Mouse (Mus musculus): Measurements from ENCODE around the gene Ier5. TPM values are rescaled to one million over a fixed set of nuclear protein-coding genes. Genes with fewer than 3 reads are reported as not detected.

The Ier5 gene
- polyA plus RNA-seq, 1 experiment = not detected

DNA sequence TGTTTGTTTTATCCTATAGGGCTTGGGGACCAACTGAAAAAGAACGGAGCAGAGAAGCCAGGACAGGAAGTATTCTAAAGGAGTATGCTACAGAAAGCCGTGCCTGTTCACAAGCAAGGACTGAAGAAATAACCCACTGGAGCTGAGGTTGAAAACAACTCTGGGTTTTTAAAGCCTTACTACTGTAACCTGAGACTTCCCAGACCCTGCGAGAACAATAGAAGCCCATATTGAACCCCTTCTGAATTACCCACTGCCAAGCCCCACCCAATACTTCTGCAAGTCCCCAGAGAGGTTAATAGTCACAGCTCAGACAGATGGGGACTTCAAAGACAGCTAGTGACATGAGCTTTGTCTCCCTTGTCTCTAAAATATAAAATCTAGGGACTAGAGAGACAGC, 44.4 kb downstream of the Ier5 start:
- TF ChIP-seq POLR2A (IDR thresholded peaks at IDR 0.05; ENCODE audit: insufficient read depth, low read depth, low read length) (no peak), CTCF (IDR thresholded peaks at IDR 0.05; ENCODE audit: insufficient read depth, low read depth, low read length) (no peak)
- Histone ChIP-seq H3K4me1 (ENCODE audit: control insufficient read depth, insufficient read depth, low read length) (peaks cover 40% of the 10 kb centered on the region), H3K27ac (ENCODE audit: insufficient read depth, low read depth, low read length) (no peak overlapping the region), H3K4me3 (ENCODE audit: insufficient read depth, low read depth, low read length) (no peak overlapping the region)
- WGBS = 59% methylated on average over 3 of the region's 3 CpGs

DNA sequence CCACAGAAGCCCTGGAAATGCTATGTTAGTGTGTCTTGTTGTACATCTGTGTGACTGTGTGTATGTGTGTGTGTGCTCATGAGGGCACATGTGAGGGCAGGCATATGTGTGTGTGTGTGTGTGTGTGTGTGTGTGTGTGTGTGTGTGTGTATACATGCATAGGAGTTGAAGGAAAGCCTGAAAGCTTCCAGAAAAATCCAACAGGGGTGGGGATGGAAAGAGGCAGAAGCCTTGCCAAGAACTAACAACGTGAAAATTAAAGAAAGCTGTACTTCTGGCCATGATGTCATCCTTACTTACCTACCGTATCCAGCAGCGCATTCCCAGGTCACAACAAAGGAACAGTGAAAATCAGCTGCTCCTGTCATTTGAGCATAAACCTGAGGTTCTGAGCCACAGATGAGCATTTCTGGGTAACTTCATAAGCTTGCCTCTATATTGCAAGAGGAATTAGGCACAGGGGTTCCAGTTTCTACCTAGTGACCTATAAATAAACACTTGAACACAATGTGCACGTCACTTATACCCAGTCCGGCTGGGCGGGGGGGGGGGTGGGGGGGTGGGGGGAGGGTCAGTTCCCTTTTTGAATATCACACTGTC, 45.0 kb downstream of the Ier5 start:
- H3K27ac ChIP-seq (ENCODE audit: insufficient read depth, low read depth, low read length) = no peak overlapping the region
- TF ChIP-seq POLR2A (IDR thresholded peaks at IDR 0.05; ENCODE audit: insufficient read depth, low read depth, low read length) = no peak
- TF ChIP-seq CTCF (IDR thresholded peaks at IDR 0.05; ENCODE audit: insufficient read depth, low read depth, low read length) = no peak
- no peak overlapping the region for H3K4me3 ChIP-seq (ENCODE audit: insufficient read depth, low read depth, low read length)
- 38% methylated on average over 6 of the region's 6 CpGs for WGBS
- H3K4me1 ChIP-seq (ENCODE audit: control insufficient read depth, insufficient read depth, low read length) = peaks cover 36% of the 10 kb centered on the region

- no peak overlapping the region for H3K4me3 ChIP-seq (ENCODE audit: insufficient read depth, low read depth, low read length)
- TF ChIP-seq CTCF (IDR thresholded peaks at IDR 0.05; ENCODE audit: insufficient read depth, low read depth, low read length) = no peak
- no peak for TF ChIP-seq POLR2A (IDR thresholded peaks at IDR 0.05; ENCODE audit: insufficient read depth, low read depth, low read length)
- 85% methylated on average over 1 of the region's 1 CpGs for WGBS
- H3K4me1 ChIP-seq (ENCODE audit: control insufficient read depth, insufficient read depth, low read length) = peaks cover 30% of the 10 kb centered on the region
- H3K27ac ChIP-seq (ENCODE audit: insufficient read depth, low read depth, low read length) = peak overlapping the region; percentile 27
Observed at GRCm38 (mm10) chr1:155053296-155053695, 46.1 kb downstream of the Ier5 start.

DNA sequence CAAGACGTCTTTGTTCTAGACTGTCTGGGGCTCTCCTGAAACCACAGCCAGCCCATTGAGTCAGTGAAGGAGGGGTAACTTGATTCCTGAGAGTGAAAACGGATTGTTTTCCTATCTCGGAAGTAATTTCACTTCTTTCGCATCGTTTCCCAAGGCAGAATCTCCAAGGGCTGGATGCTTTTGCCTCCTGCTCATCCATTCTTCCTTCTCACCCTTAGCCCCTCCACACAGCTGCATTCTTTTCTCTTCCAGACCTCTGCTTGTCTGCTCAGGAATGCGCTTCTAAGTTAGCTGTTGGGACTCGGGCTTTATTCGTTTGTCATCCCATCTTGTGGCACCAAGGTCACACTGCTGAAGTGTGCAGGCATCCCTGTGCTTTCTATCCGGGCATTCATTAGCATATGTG, 46.7 kb downstream of the Ier5 start:
- Histone ChIP-seq H3K4me3 (ENCODE audit: insufficient read depth, low read depth, low read length) (no peak overlapping the region), H3K4me1 (ENCODE audit: control insufficient read depth, insufficient read depth, low read length) (peaks cover 30% of the 10 kb centered on the region), H3K27ac (ENCODE audit: insufficient read depth, low read depth, low read length) (peak overlapping the region; percentile 27)
- TF ChIP-seq POLR2A (IDR thresholded peaks at IDR 0.05; ENCODE audit: insufficient read depth, low read depth, low read length) = no peak
- no peak for TF ChIP-seq CTCF (IDR thresholded peaks at IDR 0.05; ENCODE audit: insufficient read depth, low read depth, low read length)
- WGBS = 23% methylated on average over 9 of the region's 9 CpGs

DNA sequence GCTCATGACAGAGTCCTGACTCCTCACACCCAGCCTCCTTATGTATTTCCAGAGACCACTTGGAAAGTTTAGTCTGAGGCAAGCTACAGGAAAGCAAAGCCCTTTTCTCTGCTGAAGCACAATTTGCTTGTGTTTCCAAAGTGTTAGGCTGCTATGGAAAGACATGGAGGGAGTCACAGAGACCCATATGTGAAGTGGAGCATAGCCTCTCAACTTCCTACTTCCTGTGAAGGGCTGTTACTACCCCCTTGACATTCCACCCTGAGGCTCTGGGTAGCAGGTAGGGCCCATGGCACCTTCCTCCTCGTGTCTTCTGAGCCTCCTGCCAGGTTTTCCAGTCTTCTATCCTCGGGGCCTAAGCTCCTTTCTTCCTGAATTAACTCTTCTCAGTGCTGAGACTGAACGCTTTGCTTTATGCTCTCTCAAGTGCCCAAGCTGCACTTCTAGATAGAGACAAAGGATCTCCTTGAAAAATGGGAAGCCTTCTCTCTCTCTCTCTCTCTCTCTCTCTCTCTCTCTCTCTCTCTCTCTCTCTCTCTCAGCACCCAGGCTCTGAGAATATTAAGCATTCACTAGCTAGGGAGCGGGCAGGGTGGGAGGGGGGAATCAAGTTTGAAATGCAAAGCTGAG, 47.2 kb downstream of the Ier5 start:
- TF ChIP-seq CTCF (IDR thresholded peaks at IDR 0.05; ENCODE audit: insufficient read depth, low read depth, low read length) (no peak), POLR2A (IDR thresholded peaks at IDR 0.05; ENCODE audit: insufficient read depth, low read depth, low read length) (no peak)
- 25% methylated on average over 4 of the region's 4 CpGs for WGBS
- Histone ChIP-seq H3K27ac (ENCODE audit: insufficient read depth, low read depth, low read length) (peak overlapping the region; percentile 79), H3K4me3 (ENCODE audit: insufficient read depth, low read depth, low read length) (no peak overlapping the region), H3K4me1 (ENCODE audit: control insufficient read depth, insufficient read depth, low read length) (peaks cover 30% of the 10 kb centered on the region)

DNA sequence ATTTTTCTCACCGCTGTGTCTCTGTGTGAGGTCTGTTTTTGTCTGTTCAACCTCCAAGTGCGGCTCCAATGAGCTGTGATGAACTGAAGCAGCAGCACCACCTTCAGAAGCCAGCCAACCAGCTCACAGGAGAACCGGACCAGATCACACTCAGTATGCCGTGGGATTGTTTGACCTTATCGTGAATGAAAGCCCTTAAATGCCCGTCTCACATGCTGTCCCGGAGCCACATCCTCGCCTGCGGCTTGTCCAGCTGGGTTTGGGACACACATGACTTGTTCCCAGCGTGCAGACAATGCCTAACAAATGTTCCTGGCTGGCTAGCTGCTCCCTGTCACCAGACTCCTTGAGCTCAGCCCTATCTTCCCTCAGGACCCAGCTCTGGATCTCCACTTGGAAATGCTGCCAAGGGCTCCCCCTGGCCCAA, 47.7 kb downstream of the Ier5 start:
- H3K27ac ChIP-seq (ENCODE audit: insufficient read depth, low read depth, low read length) = peak overlapping the region; percentile 79
- TF ChIP-seq CTCF (IDR thresholded peaks at IDR 0.05; ENCODE audit: insufficient read depth, low read depth, low read length) (no peak), POLR2A (IDR thresholded peaks at IDR 0.05; ENCODE audit: insufficient read depth, low read depth, low read length) (no peak)
- 17% methylated on average over 10 of the region's 10 CpGs for WGBS
- H3K4me1 ChIP-seq (ENCODE audit: control insufficient read depth, insufficient read depth, low read length) = peaks cover 30% of the 10 kb centered on the region
- no peak overlapping the region for H3K4me3 ChIP-seq (ENCODE audit: insufficient read depth, low read depth, low read length)

- H3K27ac ChIP-seq (ENCODE audit: insufficient read depth, low read depth, low read length) = peak overlapping the region; percentile 79
- H3K4me1 ChIP-seq (ENCODE audit: control insufficient read depth, insufficient read depth, low read length) = peaks cover 30% of the 10 kb centered on the region
- WGBS = 42% methylated on average over 9 of the region's 9 CpGs
- TF ChIP-seq CTCF (IDR thresholded peaks at IDR 0.05; ENCODE audit: insufficient read depth, low read depth, low read length) (no peak), POLR2A (IDR thresholded peaks at IDR 0.05; ENCODE audit: insufficient read depth, low read depth, low read length) (no peak)
- H3K4me3 ChIP-seq (ENCODE audit: insufficient read depth, low read depth, low read length) = no peak overlapping the region
Observed at GRCm38 (mm10) chr1:155050897-155051592, 48.4 kb downstream of the Ier5 start.

- no peak for TF ChIP-seq CTCF (IDR thresholded peaks at IDR 0.05; ENCODE audit: insufficient read depth, low read depth, low read length)
- TF ChIP-seq POLR2A (IDR thresholded peaks at IDR 0.05; ENCODE audit: insufficient read depth, low read depth, low read length) = no peak
- H3K27ac ChIP-seq (ENCODE audit: insufficient read depth, low read depth, low read length) = peak overlapping the region; percentile 79
- 75% methylated on average over 5 of the region's 5 CpGs for WGBS
Observed at GRCm38 (mm10) chr1:155050174-155050573, 49.3 kb downstream of the Ier5 start.

DNA sequence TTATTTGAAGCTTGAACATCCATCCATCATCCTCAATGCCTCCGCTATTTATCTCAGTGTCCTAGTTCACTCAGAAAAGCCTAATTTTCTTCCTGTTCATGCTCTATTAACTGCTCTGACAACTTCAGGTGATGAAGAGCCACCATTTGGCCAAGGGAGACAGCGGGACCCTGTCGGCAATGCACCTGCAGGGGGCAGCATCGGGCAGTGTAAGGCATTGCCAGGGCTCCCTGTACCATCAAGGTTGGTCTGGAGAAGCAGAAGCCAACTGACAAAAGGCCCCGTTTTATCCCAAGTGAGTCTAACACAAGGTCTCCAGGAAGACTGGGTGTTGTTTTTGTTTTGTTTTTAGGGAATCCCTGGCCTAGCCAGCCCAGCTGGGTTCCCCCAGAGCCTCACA, 50.5 kb downstream of the Ier5 start:
- H3K27ac ChIP-seq (ENCODE audit: insufficient read depth, low read depth, low read length) = no peak overlapping the region
- peak; percentile 97 for TF ChIP-seq CTCF (IDR thresholded peaks at IDR 0.05; ENCODE audit: insufficient read depth, low read depth, low read length)
- no peak for TF ChIP-seq POLR2A (IDR thresholded peaks at IDR 0.05; ENCODE audit: insufficient read depth, low read depth, low read length)
- H3K4me1 ChIP-seq (ENCODE audit: control insufficient read depth, insufficient read depth, low read length) = peaks cover 30% of the 10 kb centered on the region
- no peak overlapping the region for H3K4me3 ChIP-seq (ENCODE audit: insufficient read depth, low read depth, low read length)
- WGBS = 5% methylated on average over 5 of the region's 5 CpGs

More at GRCm38 (mm10) chr1:155050174-155050573, 49.3 kb downstream of the Ier5 start:
- H3K4me3 ChIP-seq (ENCODE audit: insufficient read depth, low read depth, low read length) = no peak overlapping the region
- H3K4me1 ChIP-seq (ENCODE audit: control insufficient read depth, insufficient read depth, low read length) = peaks cover 30% of the 10 kb centered on the region

Other genes with a start within 250 kb of the Ier5 start
- 60.8 TPM in 1 of 2 replicates, not detected in the other for gene Cacna1e, start 215.1 kb downstream of the Ier5 start, polyA plus RNA-seq (2012; ENCODE audit: insufficient read depth, insufficient read length, low replicate concordance, missing spikeins)
- gene Mr1, start 47.2 kb upstream of the Ier5 start, polyA plus RNA-seq (2012; ENCODE audit: insufficient read depth, insufficient read length, low replicate concordance, missing spikeins) = not detected in 2 replicates
- not detected in 2 replicates for gene Stx6, start 59.1 kb upstream of the Ier5 start, polyA plus RNA-seq (2012; ENCODE audit: insufficient read depth, insufficient read length, low replicate concordance, missing spikeins)
- not detected in 2 replicates for gene BC034090, start 144.8 kb upstream of the Ier5 start, polyA plus RNA-seq (2012; ENCODE audit: insufficient read depth, insufficient read length, low replicate concordance, missing spikeins)